Mouse (Mus musculus) central nervous system, embryonic 11.5 days (tissue): ENCODE measurements around the gene 1110065P20Rik. TPM values are rescaled to one million over a fixed set of nuclear protein-coding genes. Genes with fewer than 3 reads are reported as not detected.

Source experiments
- polyA plus RNA-seq: library from polyadenylated mRNA; depleted of rRNA; stranded (reverse); fragments of >200 nt; gene quantifications from 2 replicates; pipeline ENCODE4 v1.2.3, GENCODE M21; 2012; rRNA removed

The 1110065P20Rik gene
- polyA plus RNA-seq: 31.7 and 41.7 TPM in 2 replicates

GRCm38 (mm10) chr4:124850933-124851658, at the start of gene 1110065P20Rik:
1110065P20Rik (minus strand) TSS chr4:124851196.

GRCm38 (mm10) chr4:124880599-124880998, 29.6 kb upstream of the 1110065P20Rik start, which contains the start of gene Epha10:
Epha10 (plus strand) TSS chr4:124880899.

GRCm38 (mm10) chr4:124861283-124862188, 10.5 kb upstream of the 1110065P20Rik start, which contains the start of gene Maneal:
Maneal (minus strand) TSS chr4:124862171.

GRCm38 (mm10) chr4:124850261-124850913, 609 bp downstream of the 1110065P20Rik start, which contains the start of gene Yrdc:
Yrdc (plus strand) TSS chr4:124850679.

GRCm38 (mm10) chr4:124801552-124802308, 49.3 kb downstream of the 1110065P20Rik start, which contains the start of gene Mtf1:
Mtf1 (plus strand) TSS chr4:124802104.

Other genes starting within 250 kb of the 1110065P20Rik start
- gene 3100002H09Rik, start 240.4 kb downstream of the 1110065P20Rik start, polyA plus RNA-seq: 0.07 and 0.14 TPM in 2 replicates
- gene Pou3f1, start 194.4 kb downstream of the 1110065P20Rik start, polyA plus RNA-seq: 8.9 and 20.5 TPM in 2 replicates
- 49.1 and 57.2 TPM in 2 replicates for gene Utp11, start 157.6 kb downstream of the 1110065P20Rik start, polyA plus RNA-seq
- gene Fhl3, start 150.5 kb downstream of the 1110065P20Rik start, polyA plus RNA-seq: 8.3 and 17.6 TPM in 2 replicates
- 128 and 180 TPM in 2 replicates for gene Sf3a3, start 136.4 kb downstream of the 1110065P20Rik start, polyA plus RNA-seq
- gene Inpp5b, start 109.3 kb downstream of the 1110065P20Rik start, polyA plus RNA-seq: 28.1 and 28.8 TPM in 2 replicates
- 13.6 and 14.1 TPM in 2 replicates for gene Mtf1, start 49.1 kb downstream of the 1110065P20Rik start, polyA plus RNA-seq
- 38.0 and 42.1 TPM in 2 replicates for gene Yrdc, start 517 bp downstream of the 1110065P20Rik start, polyA plus RNA-seq
- 11.1 and 14.1 TPM in 2 replicates for gene Maneal, start 11.0 kb upstream of the 1110065P20Rik start, polyA plus RNA-seq
- gene Epha10, start 29.7 kb upstream of the 1110065P20Rik start, polyA plus RNA-seq: 14.7 and 23.8 TPM in 2 replicates
- gene 9930104L06Rik, start 85.9 kb upstream of the 1110065P20Rik start, polyA plus RNA-seq: 22.9 and 30.3 TPM in 2 replicates
- gene Cdca8, start 88.1 kb upstream of the 1110065P20Rik start, polyA plus RNA-seq: 107 and 124 TPM in 2 replicates
- 26.2 and 90.0 TPM in 2 replicates for gene Rspo1, start 135.2 kb upstream of the 1110065P20Rik start, polyA plus RNA-seq
- 107 and 146 TPM in 2 replicates for gene Gnl2, start 165.4 kb upstream of the 1110065P20Rik start, polyA plus RNA-seq
- gene Dnali1, start 214.5 kb upstream of the 1110065P20Rik start, polyA plus RNA-seq: 0.31 and 0.68 TPM in 2 replicates
- gene Snip1, start 215.5 kb upstream of the 1110065P20Rik start, polyA plus RNA-seq: 21.8 and 22.8 TPM in 2 replicates
- 91.4 and 122 TPM in 2 replicates for gene Meaf6, start 233.9 kb upstream of the 1110065P20Rik start, polyA plus RNA-seq